Comparison of ENCODE assay signal across 8 mouse cellular contexts in genomic region chr14:101294693-101295092, GRCm38 (mm10).
DNase-seq lines count a peak whose midpoint lies in the region; ATAC-seq and TF ChIP-seq lines count a peak whose summit lies in the region.

No protein-coding gene starts in this region.

- CTCF ChIA-PET in Patski (lab: Charles Lee): interaction anchor here (0.8 kb wide), 1 partner anchor 9 kb away, joined by 3 read pairs; no protein-coding TSS in a partner anchor

- no peak for ATAC-seq in Patski

- no peak overlapping the region for H3K27ac ChIP-seq in kidney, adult 2 months (ENCODE audit: insufficient read depth, low read depth, low read length)
- no peak overlapping the region for H3K27ac ChIP-seq in thymus, adult 2 months (ENCODE audit: control insufficient read depth, insufficient read depth, low read length)

- in situ Hi-C loops in Patski (cut with MboI; ENCODE audit: low pct_unique_long_range_greater_than_20kb): no loop called here

- WGBS in kidney, adult 2 months: 24% methylated on average over 7 of the region's 7 CpGs
- WGBS in thymus, adult 2 months: 29% methylated on average over 7 of the region's 7 CpGs

- no peaks in the 10 kb centered on the region for H3K4me1 ChIP-seq in kidney, adult 2 months (ENCODE audit: control insufficient read depth, insufficient read depth, low read length)
- H3K4me1 ChIP-seq in thymus, adult 2 months (replicated peaks; ENCODE audit: control insufficient read depth, insufficient read depth, low read length): no peaks in the 10 kb centered on the region

- POLR2A ChIA-PET in Patski (lab: Charles Lee): no interaction called here

- H3K27me3 ChIP-seq in kidney, adult 2 months (replicated peaks; ENCODE audit: control insufficient read depth, insufficient read depth, low read length): no peaks in the 10 kb centered on the region
- H3K27me3 ChIP-seq in Patski: no peaks in the 10 kb centered on the region
- no peaks in the 10 kb centered on the region for H3K27me3 ChIP-seq in thymus, adult 2 months (ENCODE audit: control insufficient read depth, insufficient read depth, low read length)

- peak; percentile 8 for DNase-seq in kidney, adult 2 months
- no peak for DNase-seq in kidney, adult 18-20 months
- DNase-seq in Patski (ENCODE audit: low read depth, low spot score) (no peak), MN1 (ENCODE audit: low spot score) (no peak)
- DNase-seq in embryo, embryonic 11.5 days (ENCODE audit: low read depth, low spot score): peak; percentile 45
- DNase-seq in kidney, postnatal 10 days: peak; percentile 52
- peak; percentile 44 for DNase-seq in lung, postnatal 36 days
- DNase-seq in thymus, adult 2 months: no peak

- H3K4me3 ChIP-seq in kidney, adult 2 months (ENCODE audit: insufficient read depth, low read depth, low read length): no peak overlapping the region
- H3K4me3 ChIP-seq in thymus, adult 2 months (ENCODE audit: control insufficient read depth, insufficient read depth, low read length): no peak overlapping the region

- TF ChIP-seq POLR2A in kidney, adult 2 months (IDR thresholded peaks at IDR 0.05; ENCODE audit: low read depth, low read length): no peak
- TF ChIP-seq POLR2A in thymus, adult 2 months (IDR thresholded peaks at IDR 0.05; ENCODE audit: control insufficient read depth, extremely low read depth, insufficient read depth, low read length, poor library complexity): no peak

- H3K36me3 ChIP-seq in kidney, adult 2 months (ENCODE audit: control insufficient read depth, insufficient read depth, low read length): no peaks in the 10 kb centered on the region
- no peaks in the 10 kb centered on the region for H3K36me3 ChIP-seq in thymus, adult 2 months (ENCODE audit: control insufficient read depth, insufficient read depth, low read length)

- TF ChIP-seq CTCF in kidney, adult 2 months (conservative IDR thresholded peaks at IDR 0.05; ENCODE audit: insufficient read depth, insufficient read length, low read depth, low read length): no peak
- TF ChIP-seq CTCF in Patski (IDR thresholded peaks at IDR 0.05): peak; percentile 29
- no peak for TF ChIP-seq CTCF in thymus, adult 2 months (IDR thresholded peaks at IDR 0.05; ENCODE audit: borderline replicate concordance, control insufficient read depth, extremely low read depth, insufficient read depth, low read length, poor library complexity)

Comparison
In these comparisons a context has a peak if more than half of its experiments do, and no peak if none do; other contexts are left out.
1. DNase-seq: peak in kidney, adult 2 months (single experiment), embryo, embryonic 11.5 days (single experiment), kidney, postnatal 10 days (single experiment) and lung, postnatal 36 days (single experiment); none in kidney, adult 18-20 months (single experiment), Patski (single experiment), MN1 (single experiment) and thymus, adult 2 months (single experiment).